Mouse (Mus musculus): Measurements from ENCODE around the gene Pitpnm1. TPM values are rescaled to one million over a fixed set of nuclear protein-coding genes. Genes with fewer than 3 reads are reported as not detected.
"Not testable (repeated sequence)": the region's sequence is repeated elsewhere in the genome, so short reads cannot be mapped to it uniquely, and the experiment has no call there.

Gene Pitpnm1
- polyA plus RNA-seq, 1 experiment from 2014 or later = 29.0 TPM

DNA sequence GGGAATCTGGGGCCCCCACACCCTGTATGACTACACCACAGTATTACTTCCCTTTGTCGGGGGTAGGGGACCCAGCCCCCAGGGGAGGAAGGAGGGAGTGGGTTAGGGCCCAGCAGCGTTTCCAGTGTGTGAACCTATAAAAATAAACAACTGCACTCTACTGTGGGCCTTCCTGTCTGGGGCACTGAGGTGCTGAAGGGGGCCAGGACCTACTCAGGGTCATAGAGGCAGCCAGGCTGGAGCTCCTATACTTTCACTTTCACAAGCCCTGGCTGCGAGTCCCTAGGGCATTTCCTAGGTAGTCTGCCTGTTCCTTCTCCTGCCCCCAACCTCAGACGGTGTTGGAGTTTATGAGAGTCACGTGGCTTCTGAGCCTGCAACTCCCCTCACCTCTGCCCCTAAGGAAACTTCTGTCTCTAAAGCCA is 14.0 kb downstream of the Pitpnm1 start:
- no peak overlapping the region for H3K4me2 ChIP-seq (replicated peaks)
- no peaks in the 10 kb centered on the region for H3K9me3 ChIP-seq
- WGBS = 68% methylated on average over 5 of the region's 5 CpGs
- H3K36me3 ChIP-seq = peaks cover 62% of the 10 kb centered on the region
- no peaks in the 10 kb centered on the region for H3K4me1 ChIP-seq
- no peak overlapping the region for H3K27ac ChIP-seq (replicated peaks)
- H3K4me3 ChIP-seq = no peak overlapping the region
- no peak overlapping the region for H3K9ac ChIP-seq (replicated peaks)
- no peak for ATAC-seq (ENCODE audit: low FRiP score, low read depth)
- no peaks in the 10 kb centered on the region for H3K27me3 ChIP-seq

DNA sequence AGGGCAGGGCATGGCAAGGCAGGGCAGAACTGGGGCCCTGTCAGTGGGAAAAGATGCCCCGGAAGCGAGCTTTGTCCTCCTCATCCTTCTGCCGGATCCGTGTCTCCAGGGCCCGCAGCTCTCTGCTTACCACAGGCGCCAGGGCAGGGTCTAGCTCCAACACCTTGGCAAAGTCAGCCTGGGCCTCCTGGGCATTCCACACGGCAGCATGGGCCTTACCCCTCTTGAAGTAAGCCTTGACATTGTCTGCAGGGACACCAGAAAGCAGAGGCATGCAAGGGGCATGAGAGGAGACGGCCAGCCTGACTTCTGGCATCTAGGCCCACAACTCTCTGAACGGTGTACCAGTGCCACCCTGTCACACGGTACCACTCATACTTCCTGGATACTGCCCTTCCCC is 14.8 kb downstream of the Pitpnm1 start:
- Histone ChIP-seq H3K4me2 (replicated peaks) (no peak overlapping the region), H3K27me3 (no peaks in the 10 kb centered on the region), H3K9me3 (no peaks in the 10 kb centered on the region), H3K27ac (replicated peaks) (no peak overlapping the region), H3K36me3 (peaks cover 62% of the 10 kb centered on the region), H3K9ac (replicated peaks) (no peak overlapping the region), H3K4me3 (no peak overlapping the region), H3K4me1 (no peaks in the 10 kb centered on the region)
- ATAC-seq (ENCODE audit: low FRiP score, low read depth) = no peak
- 92% methylated on average over 10 of the region's 10 CpGs for WGBS

DNA sequence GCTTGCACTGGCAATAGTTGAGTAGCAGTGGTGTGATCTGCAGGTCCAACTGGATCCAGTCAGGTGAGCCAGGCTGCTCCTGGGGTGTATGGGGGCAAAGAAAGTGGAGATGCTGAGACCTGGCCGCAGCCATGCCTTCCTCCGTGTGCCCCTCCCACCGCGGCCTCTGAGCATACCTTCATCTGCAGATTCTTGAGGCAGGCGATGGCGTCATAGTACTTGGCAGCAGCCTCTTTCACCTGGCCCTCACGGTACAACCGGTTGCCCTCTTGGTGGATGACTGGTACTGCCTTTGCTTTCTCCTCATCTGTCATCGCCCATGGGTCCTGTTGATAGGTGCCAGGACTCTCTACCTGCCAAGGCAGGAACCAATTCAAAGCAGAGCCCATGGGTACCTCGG is 15.3 kb downstream of the Pitpnm1 start:
- Histone ChIP-seq H3K4me3 (no peak overlapping the region), H3K9ac (replicated peaks) (no peak overlapping the region), H3K4me1 (peaks cover under 1% of the 10 kb centered on the region; the same call in 1 of the 2 replicates), H3K27ac (replicated peaks) (no peak overlapping the region), H3K9me3 (no peaks in the 10 kb centered on the region), H3K36me3 (peaks cover 62% of the 10 kb centered on the region), H3K27me3 (peaks cover 2% of the 10 kb centered on the region), H3K4me2 (replicated peaks) (no peak overlapping the region)
- ATAC-seq (ENCODE audit: low FRiP score, low read depth) = no peak
- 93% methylated on average over 10 of the region's 10 CpGs for WGBS

DNA sequence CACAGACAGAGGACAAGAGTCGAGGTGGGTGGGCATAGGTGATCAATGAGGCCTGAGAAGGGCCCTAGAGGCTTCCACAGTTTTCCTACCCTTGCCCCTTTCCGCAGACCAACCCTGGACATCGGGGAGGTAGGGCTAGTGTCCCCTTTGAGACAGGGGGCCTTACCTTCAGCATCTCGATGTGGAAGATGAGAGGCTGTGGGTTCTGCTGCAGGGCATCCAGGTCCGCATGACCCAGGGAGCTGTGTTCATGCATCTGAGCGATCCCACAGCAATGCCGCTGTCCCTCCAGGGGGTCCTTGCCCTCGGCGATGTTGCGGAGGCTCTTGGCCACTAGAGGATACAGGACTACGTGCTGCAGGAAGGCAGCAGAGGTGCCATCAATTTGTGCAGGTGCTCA is 16.0 kb downstream of the Pitpnm1 start:
- H3K9ac ChIP-seq (replicated peaks) = no peak overlapping the region
- ATAC-seq (ENCODE audit: low FRiP score, low read depth) = no peak
- H3K4me2 ChIP-seq (replicated peaks) = no peak overlapping the region
- H3K27ac ChIP-seq (replicated peaks) = no peak overlapping the region
- H3K9me3 ChIP-seq = no peaks in the 10 kb centered on the region
- H3K27me3 ChIP-seq = peaks cover 6% of the 10 kb centered on the region
- no peak overlapping the region for H3K4me3 ChIP-seq
- 82% methylated on average over 11 of the region's 11 CpGs for WGBS
- peaks cover 62% of the 10 kb centered on the region for H3K36me3 ChIP-seq
- H3K4me1 ChIP-seq = peaks cover 8% of the 10 kb centered on the region

DNA sequence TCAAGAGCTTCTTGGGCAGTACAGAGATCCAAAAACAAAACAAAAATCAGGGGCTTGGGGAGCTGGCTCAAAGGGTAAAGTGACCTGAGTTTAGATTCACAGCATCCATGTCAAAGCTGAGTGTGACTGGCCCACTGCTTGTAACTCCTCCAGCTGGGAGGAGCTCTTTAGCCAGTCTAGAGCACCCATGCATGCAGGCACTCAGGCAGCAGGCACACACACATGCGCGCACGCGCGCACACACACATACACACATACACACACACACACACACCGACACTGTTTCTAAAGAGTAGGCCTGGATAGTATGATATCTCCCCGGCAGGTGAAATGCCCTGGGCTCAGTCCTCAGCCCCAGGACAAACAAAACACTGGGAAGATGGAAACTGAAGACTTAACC is 17.2 kb downstream of the Pitpnm1 start:
- H3K4me3 ChIP-seq = no peak overlapping the region
- H3K27me3 ChIP-seq = peaks cover 6% of the 10 kb centered on the region
- ATAC-seq (ENCODE audit: low FRiP score, low read depth) = no peak
- H3K4me2 ChIP-seq (replicated peaks) = no peak overlapping the region
- no peaks in the 10 kb centered on the region for H3K9me3 ChIP-seq
- peaks cover 55% of the 10 kb centered on the region for H3K36me3 ChIP-seq
- no peak overlapping the region for H3K27ac ChIP-seq (replicated peaks)
- no peak overlapping the region for H3K9ac ChIP-seq (replicated peaks)
- WGBS = 93% methylated on average over 7 of the region's 7 CpGs
- peaks cover 10% of the 10 kb centered on the region for H3K4me1 ChIP-seq

DNA sequence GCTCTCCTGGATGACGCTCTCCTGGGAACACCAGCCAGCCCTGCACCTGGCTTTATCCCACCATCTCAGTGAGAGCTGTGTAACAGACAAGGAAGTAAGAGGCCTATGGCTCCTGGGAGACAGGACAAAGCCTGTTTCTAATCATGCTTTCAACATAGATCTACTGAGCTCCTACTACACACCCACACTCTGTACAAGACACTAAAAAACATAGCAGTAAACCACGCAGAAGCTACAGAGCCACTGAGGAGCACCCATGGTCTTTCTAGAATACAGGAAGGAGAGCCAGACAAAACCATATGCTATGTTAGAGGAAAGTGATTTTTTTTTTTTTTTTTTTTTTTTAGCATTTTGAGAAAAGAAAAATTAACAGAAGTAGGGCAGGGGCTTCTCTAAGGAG is 18.6 kb downstream of the Pitpnm1 start:
- no peak for ATAC-seq (ENCODE audit: low FRiP score, low read depth)
- Histone ChIP-seq H3K27ac (replicated peaks) (no peak overlapping the region), H3K36me3 (peaks cover 42% of the 10 kb centered on the region), H3K9me3 (no peaks in the 10 kb centered on the region), H3K4me3 (no peak overlapping the region), H3K27me3 (peaks cover 6% of the 10 kb centered on the region), H3K4me1 (peaks cover 10% of the 10 kb centered on the region), H3K9ac (replicated peaks) (no peak overlapping the region), H3K4me2 (replicated peaks) (no peak overlapping the region)
- WGBS = 96% methylated on average over 2 of the region's 2 CpGs

DNA sequence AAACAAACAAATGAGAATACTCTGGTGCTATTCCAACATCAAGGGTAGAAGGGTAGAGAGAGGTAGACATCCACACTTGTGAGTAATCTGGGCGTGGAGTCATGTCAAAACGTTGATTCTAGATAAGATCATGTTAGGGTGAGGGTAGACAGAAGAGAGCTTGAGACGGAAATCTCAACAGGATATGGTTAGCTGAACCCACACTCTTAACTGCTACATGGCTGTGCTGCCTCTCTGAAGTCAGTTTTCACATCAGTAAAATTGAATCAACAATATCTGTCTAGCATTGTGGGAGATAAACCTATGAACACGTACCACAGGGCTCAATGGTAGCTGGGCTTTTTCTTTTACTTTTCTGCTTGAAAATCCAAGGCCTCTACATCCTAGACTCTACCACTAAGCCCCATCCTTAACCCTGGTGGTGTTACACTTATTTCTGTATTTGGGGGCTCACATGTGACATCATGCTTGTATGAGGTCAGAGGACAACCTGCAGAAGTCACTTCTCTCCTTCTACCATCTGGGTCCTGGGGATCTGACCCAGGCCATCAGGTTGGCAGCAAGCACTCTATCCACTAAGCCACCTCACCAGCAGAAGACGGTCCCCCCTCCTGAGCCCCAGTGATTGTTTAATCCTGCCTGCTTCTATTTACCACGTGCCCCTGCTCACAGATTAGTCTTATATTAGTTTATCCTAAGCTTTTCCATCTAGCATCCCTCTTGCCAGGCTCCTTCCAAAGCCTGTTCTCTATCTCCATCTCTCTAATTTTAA is 20.1 kb downstream of the Pitpnm1 start:
- no peaks in the 10 kb centered on the region for H3K9me3 ChIP-seq
- no peak overlapping the region for H3K4me3 ChIP-seq
- peaks cover 26% of the 10 kb centered on the region for H3K36me3 ChIP-seq
- WGBS = 87% methylated on average over 6 of the region's 6 CpGs
- H3K9ac ChIP-seq (replicated peaks) = no peak overlapping the region
- ATAC-seq (ENCODE audit: low FRiP score, low read depth) = no peak
- peaks cover 10% of the 10 kb centered on the region for H3K4me1 ChIP-seq
- no peak overlapping the region for H3K27ac ChIP-seq (replicated peaks)
- peak overlapping the region; percentile 44 for H3K4me2 ChIP-seq (replicated peaks)
- peaks cover 6% of the 10 kb centered on the region for H3K27me3 ChIP-seq

DNA sequence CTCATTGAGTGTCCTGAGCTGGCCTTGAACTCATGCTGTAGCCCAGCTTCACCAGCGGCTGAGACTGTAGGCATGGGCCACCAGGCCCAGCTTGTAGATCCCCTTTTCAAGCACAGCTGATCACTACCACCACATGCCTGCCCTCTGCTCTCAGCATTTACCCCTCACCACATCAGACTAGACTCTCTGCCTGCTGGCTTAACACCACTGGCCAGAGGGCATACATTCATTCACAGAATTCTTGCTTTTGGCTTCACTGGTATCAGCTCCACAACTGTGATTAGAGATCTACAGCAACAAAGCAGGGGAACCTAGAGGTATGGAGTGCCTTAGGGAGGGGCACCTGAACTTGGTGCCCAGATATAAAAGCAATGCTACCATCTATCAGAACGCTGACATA is 20.7 kb downstream of the Pitpnm1 start:
- Histone ChIP-seq H3K4me1 (peaks cover 12% of the 10 kb centered on the region), H3K4me3 (peak overlapping the region; percentile 41; the same call in 1 of the 2 replicates), H3K27ac (replicated peaks) (no peak overlapping the region), H3K9me3 (no peaks in the 10 kb centered on the region), H3K36me3 (peaks cover 21% of the 10 kb centered on the region), H3K4me2 (replicated peaks) (peak overlapping the region; percentile 44), H3K27me3 (peaks cover 6% of the 10 kb centered on the region), H3K9ac (replicated peaks) (no peak overlapping the region)
- no peak for ATAC-seq (ENCODE audit: low FRiP score, low read depth)
- 94% methylated on average over 2 of the region's 2 CpGs for WGBS

DNA sequence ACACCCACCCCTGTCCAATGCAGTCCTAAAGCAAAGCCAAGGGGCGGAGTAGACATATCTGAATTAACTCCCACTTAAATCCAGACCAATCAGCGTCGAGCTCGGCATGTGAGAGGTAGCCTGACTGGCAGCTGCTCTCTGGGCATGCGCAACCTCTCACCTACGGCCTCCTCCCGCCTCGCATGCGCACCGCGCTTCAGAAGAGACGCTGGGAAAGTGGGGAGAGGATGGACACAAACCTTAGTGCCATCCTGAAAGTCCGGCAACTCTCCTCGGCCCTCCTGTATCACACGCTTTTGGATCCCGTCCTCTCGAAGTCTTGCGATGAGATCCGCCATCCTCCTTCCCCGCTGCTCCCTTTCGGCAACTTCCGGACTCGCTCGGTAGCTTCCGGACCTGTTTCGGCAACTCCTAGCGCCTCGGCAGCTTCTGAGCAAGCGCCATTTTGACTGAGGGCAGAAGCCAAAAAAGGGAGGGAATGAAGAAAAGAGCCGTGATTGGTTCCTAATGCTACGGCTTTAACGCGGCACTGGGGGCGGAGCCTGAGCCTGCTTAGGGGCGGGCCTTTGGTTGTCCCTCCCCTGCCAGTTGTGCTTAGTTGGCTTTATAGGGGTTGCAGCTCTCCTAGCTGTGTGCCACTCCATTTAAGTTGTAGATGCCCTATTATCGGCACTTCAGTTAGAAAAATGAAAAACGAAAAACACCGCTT is 21.5 kb downstream of the Pitpnm1 start:
- Histone ChIP-seq H3K4me1 (peaks cover 12% of the 10 kb centered on the region), H3K4me3 (peak overlapping the region; percentile 41), H3K9me3 (no peaks in the 10 kb centered on the region), H3K9ac (replicated peaks) (peak overlapping the region; percentile 45), H3K27ac (replicated peaks) (peak overlapping the region; percentile 73), H3K4me2 (replicated peaks) (peak overlapping the region; percentile 44), H3K27me3 (peaks cover 6% of the 10 kb centered on the region), H3K36me3 (peaks cover 15% of the 10 kb centered on the region)
- peak; percentile 74 for ATAC-seq (ENCODE audit: low FRiP score, low read depth)
- 2% methylated on average over 38 of the region's 38 CpGs for WGBS

DNA sequence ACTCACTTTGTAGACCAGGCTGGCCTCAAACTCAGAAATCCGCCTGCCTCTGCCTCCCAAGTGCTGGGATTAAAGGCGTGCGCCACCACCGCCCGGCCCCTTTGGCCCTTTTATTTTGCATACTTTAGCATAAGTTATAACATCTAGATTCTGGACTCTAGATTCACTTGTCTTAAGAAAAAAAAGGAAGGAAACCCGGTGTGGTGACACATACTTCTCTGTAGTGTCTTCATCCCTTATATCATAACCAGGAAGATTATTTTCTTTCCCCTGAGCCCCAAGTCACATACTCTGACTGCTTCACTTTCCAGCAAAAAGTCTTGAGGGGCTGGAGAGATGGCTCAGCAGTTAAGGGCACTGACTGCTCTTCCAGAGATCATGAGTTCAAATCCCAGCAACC is 22.1 kb downstream of the Pitpnm1 start:
- H3K4me1 ChIP-seq = peaks cover 18% of the 10 kb centered on the region
- peaks cover 10% of the 10 kb centered on the region for H3K36me3 ChIP-seq
- WGBS = 60% methylated on average over 6 of the region's 6 CpGs
- H3K9me3 ChIP-seq; H3K4me3 ChIP-seq; H3K27me3 ChIP-seq; H3K9ac ChIP-seq (replicated peaks); ATAC-seq (ENCODE audit: low FRiP score, low read depth); H3K4me2 ChIP-seq (replicated peaks); H3K27ac ChIP-seq (replicated peaks): not testable (repeated sequence)

DNA sequence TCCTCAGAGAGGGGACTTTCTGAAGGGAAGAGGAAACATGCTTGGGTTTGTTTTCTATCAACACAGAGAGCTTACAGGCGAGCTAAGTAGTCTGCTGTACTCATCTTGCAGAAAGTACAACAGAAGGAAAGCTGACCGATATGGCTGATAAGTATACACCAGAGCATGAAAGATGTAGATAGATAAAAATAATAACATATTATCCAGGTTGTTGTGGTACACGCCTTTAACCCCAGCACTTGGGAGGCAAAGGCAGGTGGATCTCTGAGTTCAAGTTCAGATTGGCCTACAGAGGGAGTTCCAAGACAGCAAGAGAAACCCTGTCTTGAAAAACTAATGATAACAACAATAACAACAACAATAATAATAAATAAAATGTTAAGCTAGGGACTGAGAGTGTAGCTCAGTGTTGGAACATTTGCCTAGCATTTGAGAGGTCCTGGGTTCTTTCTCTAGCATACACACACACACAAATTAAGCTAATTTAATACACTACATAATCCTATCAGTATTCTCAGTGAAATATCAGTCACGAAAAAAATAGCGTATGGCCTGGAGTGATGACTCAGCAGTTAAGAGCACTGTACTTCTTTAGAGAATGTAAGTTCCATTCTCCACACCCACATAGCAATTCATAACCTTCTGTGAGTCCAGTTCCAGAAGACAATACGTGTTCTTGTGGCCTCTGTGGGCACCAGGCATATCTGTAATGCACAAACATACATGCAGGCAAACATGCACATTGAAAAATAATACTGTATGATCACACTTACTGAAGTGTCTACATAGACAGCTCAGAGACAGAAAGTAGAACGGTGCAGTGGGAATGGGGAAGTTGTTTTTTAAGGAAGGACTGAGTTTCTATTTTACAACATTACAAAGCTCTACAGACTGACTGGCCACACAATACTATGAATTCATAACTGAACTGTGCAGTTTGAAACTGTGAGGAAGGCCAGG is 22.9 kb downstream of the Pitpnm1 start:
- H3K9me3 ChIP-seq = no peaks in the 10 kb centered on the region
- peaks cover 6% of the 10 kb centered on the region for H3K36me3 ChIP-seq
- H3K4me1 ChIP-seq = peaks cover 25% of the 10 kb centered on the region
- H3K27me3 ChIP-seq = peaks cover 6% of the 10 kb centered on the region
- H3K4me2 ChIP-seq (replicated peaks) = no peak overlapping the region
- H3K27ac ChIP-seq (replicated peaks) = no peak overlapping the region
- H3K9ac ChIP-seq (replicated peaks) = no peak overlapping the region
- H3K4me3 ChIP-seq = no peak overlapping the region
- no peak for ATAC-seq (ENCODE audit: low FRiP score, low read depth)
- 87% methylated on average over 7 of the region's 7 CpGs for WGBS
